13 mouse cellular contexts compared by ENCODE assay signal in genomic region chr5:147493685-147494084, GRCm38 (mm10).
"Had no signal": no experiment of that assay in that cellular context is flagged by ENCODE, and none has a peak within 500 bp of the region (broad histone marks: within the 10 kb centered on the region; RNA-seq: fewer than 3 reads in every experiment).

No protein-coding gene starts in this region.

- H3K4me3 ChIP-seq: layer of hippocampus, adult 2 months; left cerebral cortex, adult 2 months had no signal

- H3K27ac ChIP-seq: kidney, postnatal 0 days; layer of hippocampus, adult 2 months; left cerebral cortex, adult 2 months had no signal

- H3K4me2 ChIP-seq: midbrain, embryonic 11.5 days had no signal

- DNase-seq: kidney, adult 2 months; kidney, postnatal 25 days; layer of hippocampus, postnatal 36 days; lung, adult 2 months; lung, postnatal 14 days; lung, postnatal 4 days; midbrain, embryonic 14.5 days; thymus, adult 18-20 months; thymus, postnatal 36 days had no signal
